Mouse (Mus musculus): ENCODE measurements around the gene Adgre5. TPM values are rescaled to one million over a fixed set of nuclear protein-coding genes. Genes with fewer than 3 reads are reported as not detected.
A peak's percentile ranks its signal among the peaks of the same experiment; 100 is the strongest.

Adgre5 gene
- polyA plus RNA-seq, 1 experiment from 2014 or later, result 18.0 TPM

- H3K4me2 ChIP-seq (ENCODE audit: low read depth), result no peak overlapping the region; the same call in 1 of the 2 replicates
- no peak for ATAC-seq (ENCODE audit: insufficient read depth, low FRiP score, low TSS enrichment)
- no peaks in the 10 kb centered on the region for H3K36me3 ChIP-seq (ENCODE audit: control insufficient read depth, insufficient read depth, low read length)
- 46% methylated on average over 6 of the region's 6 CpGs for WGBS
- DNase-seq (ENCODE audit: low spot score), result no peak
- no peaks in the 10 kb centered on the region for H3K9me3 ChIP-seq (ENCODE audit: control insufficient read depth, low read length)
- H3K4me1 ChIP-seq (ENCODE audit: control insufficient read depth, insufficient read depth, low read length), result peaks cover 4% of the 10 kb centered on the region; the same call in 1 of the 2 replicates
- no peak overlapping the region for H3K27ac ChIP-seq (ENCODE audit: low read depth, low read length)
- H3K27me3 ChIP-seq (ENCODE audit: control insufficient read depth, insufficient read depth, low read length), result 0 out of 2 replicates have a peak, but pooled peaks cover 2% of the 10 kb centered on the region
- H3K4me3 ChIP-seq (ENCODE audit: low read depth, low read length), result no peak overlapping the region
- no peak overlapping the region for H3K9ac ChIP-seq (ENCODE audit: low read length)
Measured at GRCm38 (mm10) chr8:83773452-83773846, 32.3 kb upstream of the Adgre5 start.

DNA sequence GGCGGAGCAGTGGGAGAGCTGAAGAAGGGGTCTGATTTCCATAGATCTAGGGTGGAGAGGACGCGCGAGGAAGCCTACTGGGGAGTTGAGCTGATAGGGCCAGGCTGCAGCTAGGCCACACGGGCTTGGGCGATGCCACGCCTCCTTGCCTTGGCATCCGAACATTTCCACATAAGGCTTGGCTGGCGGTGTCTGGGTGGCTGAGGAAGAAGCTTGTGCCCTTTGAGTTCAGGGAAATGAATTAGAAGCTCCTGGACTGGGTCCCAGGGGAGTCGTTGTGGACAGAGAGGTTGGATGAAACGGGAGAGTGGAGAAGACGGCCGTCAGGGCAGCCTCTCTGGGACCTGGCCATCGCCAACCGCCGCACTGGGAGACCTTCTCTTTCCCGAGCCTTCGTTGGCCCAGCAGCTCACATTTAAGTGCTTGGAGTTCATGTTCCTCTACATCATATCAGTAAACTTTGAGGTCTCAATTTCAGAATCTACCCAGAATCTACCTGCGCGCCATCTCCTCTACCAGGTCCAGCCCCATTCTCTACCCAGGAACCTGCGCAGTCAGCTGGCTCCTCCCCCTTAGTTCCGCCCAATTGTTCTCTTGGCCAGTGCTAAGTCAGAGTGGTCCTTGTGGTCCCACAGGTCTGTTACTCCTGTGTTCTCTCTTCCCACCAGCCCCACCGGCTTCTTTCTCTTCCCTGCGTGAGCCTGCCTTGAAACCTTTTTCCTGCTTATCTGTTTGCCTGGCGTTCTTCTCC, 31.8 kb upstream of the Adgre5 start:
- peak; percentile 28 for DNase-seq (ENCODE audit: low spot score)
- Histone ChIP-seq H3K27ac (ENCODE audit: low read depth, low read length) (no peak overlapping the region), H3K9ac (ENCODE audit: low read length) (no peak overlapping the region), H3K4me2 (ENCODE audit: low read depth) (peak overlapping the region; percentile 31), H3K9me3 (ENCODE audit: control insufficient read depth, low read length) (no peaks in the 10 kb centered on the region), H3K36me3 (ENCODE audit: control insufficient read depth, insufficient read depth, low read length) (no peaks in the 10 kb centered on the region), H3K4me1 (ENCODE audit: control insufficient read depth, insufficient read depth, low read length) (peaks cover 4% of the 10 kb centered on the region; the same call in 1 of the 2 replicates), H3K4me3 (ENCODE audit: low read depth, low read length) (peak overlapping the region; percentile 19; the same call in 1 of the 2 replicates), H3K27me3 (ENCODE audit: control insufficient read depth, insufficient read depth, low read length) (0 out of 2 replicates have a peak, but pooled peaks cover 2% of the 10 kb centered on the region)
- WGBS, result 5% methylated on average over 25 of the region's 25 CpGs
- no peak for ATAC-seq (ENCODE audit: insufficient read depth, low FRiP score, low TSS enrichment)

GRCm38 (mm10) chr8:83771791-83772190, 30.7 kb upstream of the Adgre5 start:
- H3K27ac ChIP-seq (ENCODE audit: low read depth, low read length), result no peak overlapping the region
- no peaks in the 10 kb centered on the region for H3K36me3 ChIP-seq (ENCODE audit: control insufficient read depth, insufficient read depth, low read length)
- WGBS, result 57% methylated on average over 4 of the region's 4 CpGs
- H3K9me3 ChIP-seq (ENCODE audit: control insufficient read depth, low read length), result no peaks in the 10 kb centered on the region
- H3K4me2 ChIP-seq (ENCODE audit: low read depth), result no peak overlapping the region
- H3K4me1 ChIP-seq (ENCODE audit: control insufficient read depth, insufficient read depth, low read length), result peaks cover 4% of the 10 kb centered on the region; the same call in 1 of the 2 replicates
- H3K4me3 ChIP-seq (ENCODE audit: low read depth, low read length), result no peak overlapping the region
- ATAC-seq (ENCODE audit: insufficient read depth, low FRiP score, low TSS enrichment), result no peak
- DNase-seq (ENCODE audit: low spot score), result no peak
- no peak overlapping the region for H3K9ac ChIP-seq (ENCODE audit: low read length)
- H3K27me3 ChIP-seq (ENCODE audit: control insufficient read depth, insufficient read depth, low read length), result 0 out of 2 replicates have a peak, but pooled peaks cover 2% of the 10 kb centered on the region

DNA sequence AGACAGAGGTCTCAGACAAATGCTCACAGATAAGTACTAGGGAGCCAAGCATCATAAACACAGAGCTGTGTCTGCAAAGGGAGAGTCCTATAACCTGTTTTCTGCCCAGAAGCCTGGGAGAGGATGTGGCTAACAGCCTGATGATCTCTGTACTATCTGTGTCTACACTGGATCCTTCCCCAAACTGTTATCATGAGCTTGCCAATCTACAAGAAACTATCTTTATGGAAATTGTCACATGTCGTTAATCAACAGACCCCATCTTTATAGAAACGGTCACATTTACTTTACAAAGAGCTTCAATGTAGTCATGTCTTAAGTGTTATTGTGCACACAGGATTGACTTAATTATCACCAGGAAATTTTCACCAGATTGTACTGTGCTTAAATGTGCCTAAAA, 29.5 kb upstream of the Adgre5 start:
- H3K27ac ChIP-seq (ENCODE audit: low read depth, low read length), result no peak overlapping the region
- H3K36me3 ChIP-seq (ENCODE audit: control insufficient read depth, insufficient read depth, low read length), result no peaks in the 10 kb centered on the region
- H3K4me1 ChIP-seq (ENCODE audit: control insufficient read depth, insufficient read depth, low read length), result peaks cover 4% of the 10 kb centered on the region; the same call in 1 of the 2 replicates
- H3K27me3 ChIP-seq (ENCODE audit: control insufficient read depth, insufficient read depth, low read length), result 0 out of 2 replicates have a peak, but pooled peaks cover 2% of the 10 kb centered on the region
- no peak for ATAC-seq (ENCODE audit: insufficient read depth, low FRiP score, low TSS enrichment)
- no peak overlapping the region for H3K9ac ChIP-seq (ENCODE audit: low read length)
- 87% methylated on average over 2 of the region's 2 CpGs for WGBS
- no peak for DNase-seq (ENCODE audit: low spot score)
- no peaks in the 10 kb centered on the region for H3K9me3 ChIP-seq (ENCODE audit: control insufficient read depth, low read length)
- no peak overlapping the region for H3K4me3 ChIP-seq (ENCODE audit: low read depth, low read length)
- no peak overlapping the region for H3K4me2 ChIP-seq (ENCODE audit: low read depth)

DNA sequence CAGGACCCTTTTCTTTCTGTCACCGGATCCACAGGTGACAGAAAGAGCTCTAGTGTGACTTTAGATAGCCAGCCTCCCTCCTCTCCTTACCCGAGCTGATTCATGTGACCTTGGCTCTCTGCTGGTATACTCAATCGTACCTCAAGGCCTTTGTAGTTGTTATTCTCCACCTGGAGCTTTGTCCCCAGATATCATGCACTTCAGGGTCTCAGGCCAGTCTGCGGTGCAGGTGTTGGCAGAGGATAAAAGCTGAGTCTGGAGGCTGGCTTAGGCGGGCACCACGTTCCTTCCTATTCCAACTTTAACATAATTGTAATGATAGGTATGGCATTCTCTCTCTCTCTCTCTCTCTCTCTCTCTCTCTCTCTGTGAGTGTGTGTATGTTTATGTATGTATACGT, 28.6 kb upstream of the Adgre5 start:
- H3K4me1 ChIP-seq (ENCODE audit: control insufficient read depth, insufficient read depth, low read length), result peaks cover 4% of the 10 kb centered on the region; the same call in 1 of the 2 replicates
- H3K27ac ChIP-seq (ENCODE audit: low read depth, low read length), result no peak overlapping the region
- H3K9me3 ChIP-seq (ENCODE audit: control insufficient read depth, low read length), result no peaks in the 10 kb centered on the region
- H3K9ac ChIP-seq (ENCODE audit: low read length), result no peak overlapping the region
- no peak overlapping the region for H3K4me2 ChIP-seq (ENCODE audit: low read depth)
- H3K36me3 ChIP-seq (ENCODE audit: control insufficient read depth, insufficient read depth, low read length), result no peaks in the 10 kb centered on the region
- ATAC-seq (ENCODE audit: insufficient read depth, low FRiP score, low TSS enrichment) (no peak), DNase-seq (ENCODE audit: low spot score) (no peak)
- WGBS, result 82% methylated on average over 7 of the region's 7 CpGs
- H3K27me3 ChIP-seq (ENCODE audit: control insufficient read depth, insufficient read depth, low read length), result 0 out of 2 replicates have a peak, but pooled peaks cover 2% of the 10 kb centered on the region
- H3K4me3 ChIP-seq (ENCODE audit: low read depth, low read length), result no peak overlapping the region

DNA sequence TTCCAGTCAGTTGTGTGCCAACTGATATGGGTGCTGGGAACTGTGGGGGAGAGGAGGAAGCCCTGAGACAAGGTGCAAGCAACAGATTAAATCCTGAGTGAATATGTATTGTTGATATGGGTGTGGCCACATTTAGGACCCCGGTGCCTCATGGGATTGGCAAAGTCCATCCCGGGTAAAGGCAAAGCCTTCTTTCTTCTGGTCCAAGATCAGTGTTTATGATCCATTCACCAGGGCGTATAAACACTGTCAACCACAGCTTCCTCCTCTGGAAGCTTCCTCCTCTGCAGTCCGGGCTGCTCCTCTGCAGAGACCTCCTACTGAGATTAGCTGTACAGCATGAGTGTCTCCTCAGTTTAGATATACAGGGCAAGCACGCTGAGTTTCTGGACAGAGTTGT, 27.4 kb upstream of the Adgre5 start:
- no peaks in the 10 kb centered on the region for H3K9me3 ChIP-seq (ENCODE audit: control insufficient read depth, low read length)
- H3K27me3 ChIP-seq (ENCODE audit: control insufficient read depth, insufficient read depth, low read length), result 0 out of 2 replicates have a peak, but pooled peaks cover 2% of the 10 kb centered on the region
- no peak overlapping the region for H3K4me2 ChIP-seq (ENCODE audit: low read depth)
- no peak overlapping the region for H3K4me3 ChIP-seq (ENCODE audit: low read depth, low read length)
- H3K36me3 ChIP-seq (ENCODE audit: control insufficient read depth, insufficient read depth, low read length), result no peaks in the 10 kb centered on the region
- no peak overlapping the region for H3K9ac ChIP-seq (ENCODE audit: low read length)
- ATAC-seq (ENCODE audit: insufficient read depth, low FRiP score, low TSS enrichment) (no peak), DNase-seq (ENCODE audit: low spot score) (no peak)
- H3K27ac ChIP-seq (ENCODE audit: low read depth, low read length), result no peak overlapping the region
- 61% methylated on average over 5 of the region's 5 CpGs for WGBS
- H3K4me1 ChIP-seq (ENCODE audit: control insufficient read depth, insufficient read depth, low read length), result peaks cover 4% of the 10 kb centered on the region; the same call in 1 of the 2 replicates

GRCm38 (mm10) chr8:83767442-83767841, 26.3 kb upstream of the Adgre5 start:
- H3K27ac ChIP-seq (ENCODE audit: low read depth, low read length), result no peak overlapping the region
- no peak overlapping the region for H3K4me2 ChIP-seq (ENCODE audit: low read depth)
- 0 out of 2 replicates have a peak, but pooled peaks cover 2% of the 10 kb centered on the region for H3K27me3 ChIP-seq (ENCODE audit: control insufficient read depth, insufficient read depth, low read length)
- H3K4me3 ChIP-seq (ENCODE audit: low read depth, low read length), result no peak overlapping the region
- no peaks in the 10 kb centered on the region for H3K4me1 ChIP-seq (ENCODE audit: control insufficient read depth, insufficient read depth, low read length)
- ATAC-seq (ENCODE audit: insufficient read depth, low FRiP score, low TSS enrichment), result no peak
- H3K36me3 ChIP-seq (ENCODE audit: control insufficient read depth, insufficient read depth, low read length), result no peaks in the 10 kb centered on the region
- no peak overlapping the region for H3K9ac ChIP-seq (ENCODE audit: low read length)
- 80% methylated on average over 4 of the region's 4 CpGs for WGBS
- no peaks in the 10 kb centered on the region for H3K9me3 ChIP-seq (ENCODE audit: control insufficient read depth, low read length)
- DNase-seq (ENCODE audit: low spot score), result no peak

- Histone ChIP-seq H3K27me3 (ENCODE audit: control insufficient read depth, insufficient read depth, low read length) (no peaks in the 10 kb centered on the region), H3K4me2 (ENCODE audit: low read depth) (no peak overlapping the region)
- no peak for ATAC-seq (ENCODE audit: insufficient read depth, low FRiP score, low TSS enrichment)
Measured at GRCm38 (mm10) chr8:83765663-83766062, 24.5 kb upstream of the Adgre5 start.

GRCm38 (mm10) chr8:83764717-83765116, 23.6 kb upstream of the Adgre5 start:
- Histone ChIP-seq H3K9ac (ENCODE audit: low read length) (no peak overlapping the region), H3K4me2 (ENCODE audit: low read depth) (no peak overlapping the region), H3K4me1 (ENCODE audit: control insufficient read depth, insufficient read depth, low read length) (no peaks in the 10 kb centered on the region), H3K4me3 (ENCODE audit: low read depth, low read length) (no peak overlapping the region), H3K36me3 (ENCODE audit: control insufficient read depth, insufficient read depth, low read length) (no peaks in the 10 kb centered on the region), H3K27me3 (ENCODE audit: control insufficient read depth, insufficient read depth, low read length) (no peaks in the 10 kb centered on the region), H3K27ac (ENCODE audit: low read depth, low read length) (no peak overlapping the region), H3K9me3 (ENCODE audit: control insufficient read depth, low read length) (no peaks in the 10 kb centered on the region)
- ATAC-seq (ENCODE audit: insufficient read depth, low FRiP score, low TSS enrichment) (no peak), DNase-seq (ENCODE audit: low spot score) (no peak)
- 90% methylated on average over 2 of the region's 2 CpGs for WGBS

More at GRCm38 (mm10) chr8:83765663-83766062, 24.5 kb upstream of the Adgre5 start:
- no peak for DNase-seq (ENCODE audit: low spot score)
- no peak overlapping the region for H3K9ac ChIP-seq (ENCODE audit: low read length)
- H3K36me3 ChIP-seq (ENCODE audit: control insufficient read depth, insufficient read depth, low read length), result no peaks in the 10 kb centered on the region
- no peaks in the 10 kb centered on the region for H3K4me1 ChIP-seq (ENCODE audit: control insufficient read depth, insufficient read depth, low read length)
- no peaks in the 10 kb centered on the region for H3K9me3 ChIP-seq (ENCODE audit: control insufficient read depth, low read length)
- no peak overlapping the region for H3K27ac ChIP-seq (ENCODE audit: low read depth, low read length)
- no peak overlapping the region for H3K4me3 ChIP-seq (ENCODE audit: low read depth, low read length)

Measured in neural tube, embryonic 11.5 days (tissue).